Mouse (Mus musculus) hindbrain, embryonic 14.5 days (tissue): ENCODE measurements at regions not wholly inside any gene's neighbourhood (a gene's known extent, or its start where the extent isn't known, plus 50 kb on each side); places are given as distances from the start of the nearest gene placed in this dataset.

Experiments used
- ATAC-seq: fragments of 200-750 bp; cut with Nextera tagmentation; 2 replicates; pipeline ENCODE4 v1.8.0; 2017; ENCODE audit warnings: moderate number of reproducible peaks, mild to moderate bottlenecking, moderate TSS enrichment, moderate library complexity; ENCODE audit not compliant: low FRiP score
- DNase-seq: peaks from one replicate; pipeline ENCODE4 v3.0.0-alpha.2; 2015; ENCODE audit warnings: low spot score
- H3K27ac ChIP-seq: fragments of 300-500 bp; sonication (generic); 2 replicates; pipeline ENCODE4 v1.5.1; 2014; ENCODE audit warnings: mild to moderate bottlenecking, moderate library complexity
- H3K27me3 ChIP-seq: fragments of 300-500 bp; sonication (generic); 2 replicates; pipeline ENCODE4 v1.6.1; 2014; ENCODE audit warnings: mild to moderate bottlenecking, low read length, mixed read lengths; ENCODE audit not compliant: control insufficient read depth, insufficient read depth
- H3K36me3 ChIP-seq: fragments of 300-500 bp; sonication (generic); replicated peaks from 2 replicates; pipeline ENCODE4 v1.6.1; 2014; ENCODE audit not compliant: control insufficient read depth, insufficient read depth
- H3K4me1 ChIP-seq: fragments of 300-500 bp; sonication (generic); replicated peaks from 2 replicates; pipeline ENCODE4 v1.6.1; 2014; ENCODE audit warnings: antibody characterized with exemption, low read length, mixed read lengths; ENCODE audit not compliant: control insufficient read depth, insufficient read depth
- H3K4me2 ChIP-seq: fragments of 300-500 bp; sonication (generic); replicated peaks from 2 replicates; pipeline ENCODE4 v1.6.1; 2014; ENCODE audit warnings: mild to moderate bottlenecking, moderate library complexity
- H3K4me3 ChIP-seq: fragments of 300-500 bp; sonication (generic); replicated peaks from 2 replicates; pipeline ENCODE4 v1.5.1; 2014; ENCODE audit warnings: mild to moderate bottlenecking, low read length
- H3K9ac ChIP-seq: fragments of 300-500 bp; sonication (generic); 2 replicates; pipeline ENCODE4 v1.6.1; 2014
- H3K9me3 ChIP-seq: fragments of 300-500 bp; sonication (generic); 2 replicates; pipeline ENCODE4 v1.6.1; 2016; ENCODE audit warnings: low read length; ENCODE audit not compliant: control insufficient read depth
- WGBS: fragments of 180-500 bp; shearing (Covaris S2); extraction: QIAGEN DNeasy Blood & Tissue Kit; methylation state at CpG from one replicate; pipeline ENCODE4 v1.1.7; 2014; 5-methylcytosine and 5-hydroxymethylcytosine counted together

GRCm38 (mm10) chr5:74879098-74880047, 165.2 kb downstream of the Chic2 start:
- no peak for DNase-seq
- H3K27ac ChIP-seq = no peak overlapping the region
- no peak for ATAC-seq

GRCm38 (mm10) chr5:74877595-74877994, 167.0 kb downstream of the Chic2 start:
- H3K27me3 ChIP-seq = no peaks in the 10 kb centered on the region
- H3K4me2 ChIP-seq = no peak overlapping the region
- no peak for ATAC-seq
- no peaks in the 10 kb centered on the region for H3K4me1 ChIP-seq
- DNase-seq = no peak
- no peak overlapping the region for H3K9ac ChIP-seq
- H3K4me3 ChIP-seq = no peak overlapping the region
- no peaks in the 10 kb centered on the region for H3K36me3 ChIP-seq
- no peaks in the 10 kb centered on the region for H3K9me3 ChIP-seq
- H3K27ac ChIP-seq = no peak overlapping the region
- 52% methylated on average over 5 of the region's 5 CpGs for WGBS

More at GRCm38 (mm10) chr5:74879098-74880047, 165.2 kb downstream of the Chic2 start:
- Histone ChIP-seq H3K36me3 (no peaks in the 10 kb centered on the region), H3K9ac (no peak overlapping the region), H3K4me1 (no peaks in the 10 kb centered on the region), H3K4me3 (no peak overlapping the region), H3K4me2 (no peak overlapping the region), H3K27me3 (no peaks in the 10 kb centered on the region), H3K9me3 (no peaks in the 10 kb centered on the region)
- 54% methylated on average over 13 of the region's 13 CpGs for WGBS

- H3K36me3 ChIP-seq = no peaks in the 10 kb centered on the region
- no peaks in the 10 kb centered on the region for H3K4me1 ChIP-seq
- no peak overlapping the region for H3K9ac ChIP-seq
- H3K27me3 ChIP-seq = no peaks in the 10 kb centered on the region
- ATAC-seq (no peak), DNase-seq (no peak)
- no peak overlapping the region for H3K4me2 ChIP-seq
- no peaks in the 10 kb centered on the region for H3K9me3 ChIP-seq
- WGBS = 80% methylated on average over 6 of the region's 6 CpGs
- H3K27ac ChIP-seq = no peak overlapping the region
- H3K4me3 ChIP-seq = no peak overlapping the region
These were observed 167.4 kb downstream of the Chic2 start for GRCm38 (mm10) chr5:74877185-74877584.

- 68% methylated on average over 6 of the region's 6 CpGs for WGBS
- no peak overlapping the region for H3K9ac ChIP-seq
- H3K4me3 ChIP-seq = no peak overlapping the region
- H3K4me2 ChIP-seq = no peak overlapping the region
- no peaks in the 10 kb centered on the region for H3K27me3 ChIP-seq
- no peak for DNase-seq
- H3K36me3 ChIP-seq = no peaks in the 10 kb centered on the region
- H3K4me1 ChIP-seq = no peaks in the 10 kb centered on the region
- H3K9me3 ChIP-seq = no peaks in the 10 kb centered on the region
- no peak for ATAC-seq
- H3K27ac ChIP-seq = no peak overlapping the region
These were observed 169.9 kb downstream of the Chic2 start for GRCm38 (mm10) chr5:74874691-74875090.

GRCm38 (mm10) chr5:74870615-74871014, 167.9 kb upstream of the Lnx1 start:
- Histone ChIP-seq H3K9me3 (no peaks in the 10 kb centered on the region), H3K27ac (no peak overlapping the region), H3K27me3 (no peaks in the 10 kb centered on the region), H3K9ac (no peak overlapping the region), H3K4me3 (no peak overlapping the region), H3K4me1 (no peaks in the 10 kb centered on the region), H3K36me3 (no peaks in the 10 kb centered on the region), H3K4me2 (no peak overlapping the region)
- DNase-seq = no peak
- WGBS = 82% methylated on average over 12 of the region's 12 CpGs
- ATAC-seq = no peak

GRCm38 (mm10) chr5:74867113-74867785, 164.5 kb upstream of the Lnx1 start:
- Histone ChIP-seq H3K4me3 (no peak overlapping the region), H3K4me1 (no peaks in the 10 kb centered on the region), H3K27me3 (no peaks in the 10 kb centered on the region), H3K4me2 (no peak overlapping the region), H3K9me3 (no peaks in the 10 kb centered on the region), H3K27ac (no peak overlapping the region), H3K9ac (no peak overlapping the region), H3K36me3 (no peaks in the 10 kb centered on the region)
- no peak for DNase-seq
- no peak for ATAC-seq
- WGBS = 89% methylated on average over 11 of the region's 11 CpGs

- Histone ChIP-seq H3K36me3 (no peaks in the 10 kb centered on the region), H3K9me3 (no peaks in the 10 kb centered on the region), H3K4me1 (no peaks in the 10 kb centered on the region), H3K27ac (no peak overlapping the region), H3K9ac (no peak overlapping the region), H3K27me3 (no peaks in the 10 kb centered on the region), H3K4me2 (no peak overlapping the region), H3K4me3 (no peak overlapping the region)
- DNase-seq (no peak), ATAC-seq (no peak)
- 78% methylated on average over 7 of the region's 7 CpGs for WGBS
These were observed 164.0 kb upstream of the Lnx1 start for GRCm38 (mm10) chr5:74866697-74867096.

- no peak for ATAC-seq
- DNase-seq = no peak
- H3K4me1 ChIP-seq = no peaks in the 10 kb centered on the region
- 92% methylated on average over 9 of the region's 9 CpGs for WGBS
- H3K36me3 ChIP-seq = no peaks in the 10 kb centered on the region
- H3K9ac ChIP-seq = no peak overlapping the region
- H3K27ac ChIP-seq = no peak overlapping the region
- H3K4me2 ChIP-seq = no peak overlapping the region
- H3K4me3 ChIP-seq = no peak overlapping the region
- no peaks in the 10 kb centered on the region for H3K9me3 ChIP-seq
- H3K27me3 ChIP-seq = no peaks in the 10 kb centered on the region
These were observed 162.7 kb upstream of the Lnx1 start for GRCm38 (mm10) chr5:74865446-74865845.

GRCm38 (mm10) chr5:74864540-74865157, 161.9 kb upstream of the Lnx1 start:
- ATAC-seq = no peak

More at GRCm38 (mm10) chr5:74864540-74865157, 161.9 kb upstream of the Lnx1 start:
- H3K4me3 ChIP-seq = no peak overlapping the region
- H3K9ac ChIP-seq = no peak overlapping the region
- no peak overlapping the region for H3K4me2 ChIP-seq
- H3K27ac ChIP-seq = no peak overlapping the region
- H3K9me3 ChIP-seq = no peaks in the 10 kb centered on the region
- H3K36me3 ChIP-seq = no peaks in the 10 kb centered on the region
- WGBS = 93% methylated on average over 6 of the region's 6 CpGs
- no peaks in the 10 kb centered on the region for H3K27me3 ChIP-seq
- H3K4me1 ChIP-seq = no peaks in the 10 kb centered on the region
- DNase-seq = no peak
